Mouse (Mus musculus) right cerebral cortex, postnatal 36 days (tissue): Measurements from ENCODE around the gene Fgfbp3.
A peak's percentile ranks its signal among the peaks of the same experiment; 100 is the strongest.
"Not testable (repeated sequence)": the region's sequence is repeated elsewhere in the genome, so short reads cannot be mapped to it uniquely, and the experiment has no call there.

Source experiments
- DNase-seq, 2 experiments: peaks; one replicate each; pipeline ENCODE4 v3.0.0; 2022; ENCODE audit warnings: low spot score in 2 of 2, mixed read lengths in 1 of 2

Fgfbp3 gene

DNA sequence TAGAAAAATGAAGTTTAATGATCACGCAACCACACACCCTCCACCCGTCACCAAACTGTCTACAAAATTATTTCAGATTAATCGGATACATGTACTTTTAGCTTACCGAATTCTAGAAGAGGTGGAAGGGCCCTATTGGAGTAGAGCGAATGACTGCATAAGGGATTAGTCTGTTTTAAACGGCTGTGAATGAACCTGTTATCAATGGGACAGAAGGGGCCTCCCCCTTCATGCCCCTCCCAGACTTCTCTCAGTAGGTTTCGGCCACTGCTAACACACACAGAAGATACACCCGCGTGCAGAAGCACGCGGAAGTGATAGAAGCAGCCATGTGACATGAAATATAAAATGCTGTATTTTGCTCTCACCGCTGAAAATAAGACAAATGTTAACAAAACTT, at the start of gene Fgfbp3:
Gene Fgfbp3 (minus strand): TSS at position 150 of the 400 bp plus-strand sequence.
- no peak for DNase-seq

DNA sequence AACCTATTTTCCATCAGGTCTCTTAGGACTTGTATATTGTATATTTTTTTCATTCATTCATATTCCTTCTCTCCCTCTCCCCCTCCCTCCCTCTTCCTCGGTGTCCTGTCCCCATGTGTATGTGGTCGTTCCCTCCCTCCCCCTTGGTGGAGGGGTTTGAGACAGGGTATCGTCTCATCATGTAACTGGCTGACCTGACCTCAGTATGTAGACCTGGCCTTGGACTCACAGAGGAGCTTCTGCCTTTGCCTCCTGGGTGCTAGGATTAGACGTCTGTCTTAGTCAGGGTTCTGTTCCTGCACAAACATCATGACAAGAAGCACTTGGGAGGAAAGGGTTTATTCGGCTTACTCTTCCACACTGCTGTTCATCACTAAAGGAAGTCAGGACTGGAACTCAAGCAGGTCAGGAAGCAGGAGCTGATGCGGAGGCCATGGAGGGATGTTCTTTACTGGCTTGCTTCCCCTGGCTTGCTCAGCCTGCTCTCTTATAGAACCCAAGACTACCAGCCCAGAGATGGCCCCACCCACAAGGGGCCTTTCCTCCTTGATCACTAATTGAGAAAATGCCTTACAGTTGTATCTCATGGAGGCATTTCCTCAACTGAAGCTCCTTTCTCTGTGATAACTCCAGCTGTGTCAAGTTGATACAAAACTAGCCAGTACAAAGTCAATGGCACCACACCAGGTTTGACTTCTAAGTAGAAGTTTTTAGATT, 43.3 kb upstream of the Fgfbp3 start:
- DNase-seq, result not testable (repeated sequence)

DNA sequence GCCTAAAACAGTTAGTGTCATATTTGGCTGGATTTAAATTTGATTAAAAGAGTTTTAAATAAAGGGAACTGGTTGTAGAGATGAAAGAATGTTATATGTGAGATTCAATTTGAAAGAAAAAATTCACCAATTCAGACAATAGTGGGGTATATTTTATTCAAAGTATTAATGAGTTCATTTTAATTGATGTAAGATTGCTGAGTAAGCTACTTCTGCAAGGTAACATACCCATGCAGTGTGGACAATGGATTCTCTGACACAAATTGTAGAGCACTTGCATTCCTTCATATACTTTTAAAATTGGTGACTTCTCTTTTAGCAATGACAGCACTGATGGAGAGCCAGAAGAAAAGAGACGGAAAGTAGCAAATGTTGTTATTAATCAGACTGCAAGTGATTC, 41.9 kb upstream of the Fgfbp3 start:
- no peak for DNase-seq

DNA sequence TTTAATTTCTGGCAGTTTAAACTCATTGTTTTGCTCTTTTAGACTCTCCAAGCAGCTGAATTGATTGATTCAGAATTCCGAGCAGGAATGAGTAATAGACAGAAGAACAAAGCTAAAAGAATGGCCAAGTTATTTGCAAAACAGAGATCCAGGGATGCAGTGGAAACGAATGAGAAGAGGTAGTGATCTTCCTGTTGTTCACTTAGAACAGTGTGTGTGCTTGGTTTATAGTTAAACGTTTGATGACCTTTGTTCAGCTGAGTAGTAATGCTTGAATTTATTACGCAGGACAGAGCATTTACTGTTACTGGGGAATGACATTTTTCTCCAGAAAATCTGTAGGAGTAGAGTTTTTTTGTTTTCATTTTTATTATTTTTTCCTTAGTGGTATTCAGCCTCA, 38.9 kb upstream of the Fgfbp3 start:
- DNase-seq, result no peak

DNA sequence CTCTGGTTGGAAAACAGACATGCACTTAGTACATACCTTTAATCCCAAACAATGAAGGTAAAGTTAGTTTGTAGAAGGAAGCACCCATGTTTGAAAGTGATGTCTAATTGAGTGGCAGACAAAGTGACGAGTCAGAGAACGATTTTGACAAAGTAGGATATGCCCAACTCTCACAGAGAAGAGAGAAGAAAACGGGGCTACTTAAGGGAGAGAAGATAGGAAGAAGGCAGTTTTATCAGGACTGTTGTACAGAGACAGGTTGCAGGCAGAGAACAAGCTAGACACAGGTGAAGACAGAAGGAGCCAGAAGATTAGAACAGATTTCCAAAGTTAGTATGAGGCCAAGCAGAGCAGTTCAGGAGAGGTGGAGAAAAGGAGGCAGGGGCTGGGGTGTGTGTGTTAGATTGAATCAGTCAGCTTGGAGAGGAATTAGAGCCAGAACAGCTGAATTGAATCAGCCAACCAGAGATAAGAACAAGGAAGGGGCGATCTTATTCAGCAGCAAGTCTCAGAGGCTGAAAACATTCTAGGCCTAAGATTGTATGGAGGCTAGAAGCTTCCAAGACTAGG, 34.3 kb upstream of the Fgfbp3 start:
- DNase-seq, result no peak

DNA sequence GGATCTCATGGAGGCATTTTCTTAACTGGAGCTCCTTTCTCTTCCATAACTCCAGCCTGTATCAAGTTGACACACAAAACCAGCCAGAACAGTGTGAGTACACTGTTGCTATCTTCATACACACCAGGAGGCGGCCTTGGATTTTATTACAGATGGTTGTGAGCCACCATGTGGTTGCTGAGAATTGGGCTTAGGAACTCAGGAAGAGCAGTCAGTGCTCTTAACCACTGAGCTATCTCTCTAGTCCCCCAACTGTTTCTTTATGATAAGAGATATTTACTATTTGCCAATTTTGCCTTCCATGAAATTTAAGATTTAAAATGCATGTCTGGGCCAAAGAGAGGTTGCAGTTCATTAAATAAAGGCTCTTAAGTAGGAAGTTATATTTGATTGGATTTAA, 20.6 kb upstream of the Fgfbp3 start:
- DNase-seq, result no peak

DNA sequence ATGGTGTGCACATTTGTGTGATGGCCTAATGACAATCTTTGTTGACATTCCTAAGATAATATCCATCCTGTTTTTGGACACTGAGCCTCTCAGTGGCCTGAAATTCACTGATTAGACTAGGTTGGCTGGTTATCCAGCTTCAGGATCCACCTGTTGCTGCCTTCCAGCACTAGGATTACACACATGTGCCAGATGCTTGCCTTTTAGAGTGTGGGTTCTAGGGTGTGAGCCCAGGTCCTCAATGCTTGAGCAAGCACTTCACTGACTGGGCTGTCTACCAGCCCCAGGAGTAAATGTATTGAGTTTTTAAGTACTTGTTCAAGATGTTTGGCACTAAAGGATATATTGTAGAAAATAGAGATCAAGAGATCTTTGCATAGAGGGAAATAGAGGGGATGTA, 18.6 kb upstream of the Fgfbp3 start:
- DNase-seq, result no peak

DNA sequence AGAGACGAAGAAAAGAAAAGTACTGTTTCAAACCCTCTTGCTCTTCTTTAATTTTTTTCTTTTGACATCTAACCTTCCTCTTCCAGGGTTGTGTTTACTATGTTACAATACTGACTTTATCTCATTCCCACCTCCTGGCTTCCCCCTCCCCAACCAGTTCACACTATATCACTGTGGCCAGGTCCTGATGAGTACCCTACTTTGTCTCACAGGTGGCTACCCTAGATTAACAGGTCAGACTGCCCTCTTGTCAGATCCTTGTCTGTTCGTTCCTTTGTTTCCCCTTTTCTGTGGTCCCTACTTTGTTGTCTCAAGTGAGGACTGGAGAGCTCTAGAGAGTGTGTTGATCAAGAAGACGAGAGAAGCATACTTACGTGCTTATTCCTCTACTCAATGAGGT, 16.9 kb upstream of the Fgfbp3 start:
- DNase-seq, result no peak

DNA sequence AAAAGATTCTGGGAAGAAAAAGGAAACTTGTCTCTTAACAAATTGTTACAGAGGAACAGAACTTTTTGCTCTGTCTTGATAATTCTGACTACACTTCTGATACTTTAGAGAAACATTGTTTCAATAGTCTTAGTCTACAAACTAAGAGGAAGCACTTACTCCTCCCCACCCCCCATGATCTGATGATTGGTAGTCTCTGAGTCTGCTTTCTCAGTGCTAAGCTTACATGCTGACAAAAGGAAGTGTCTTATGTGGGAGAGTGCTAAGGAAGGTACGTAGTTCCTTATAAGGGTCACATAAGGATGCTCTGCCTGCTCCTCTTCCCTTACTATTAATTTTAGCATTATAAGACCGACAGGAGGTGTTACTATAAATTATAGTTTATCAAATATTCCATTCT, 13.2 kb upstream of the Fgfbp3 start:
- no peak for DNase-seq

DNA sequence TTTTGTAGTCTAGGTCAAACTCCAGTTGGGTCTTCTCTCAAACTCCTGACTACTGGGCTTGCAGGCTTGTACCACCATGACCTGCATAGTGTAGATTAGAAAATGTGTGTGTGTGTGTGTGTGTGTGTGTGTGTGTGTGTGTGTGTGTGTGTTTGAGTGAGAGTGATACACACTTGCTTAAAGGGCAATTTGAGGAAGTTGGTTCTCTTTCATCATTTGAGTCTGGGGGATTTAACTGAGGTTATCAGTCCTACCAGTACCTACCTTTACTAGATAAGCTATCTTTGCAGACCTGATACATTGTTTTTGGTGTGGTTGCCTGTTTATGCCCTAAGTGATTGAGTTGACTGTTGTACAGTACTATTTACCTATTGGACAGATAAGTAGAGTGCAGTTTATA, 12.7 kb upstream of the Fgfbp3 start:
- DNase-seq, result no peak

DNA sequence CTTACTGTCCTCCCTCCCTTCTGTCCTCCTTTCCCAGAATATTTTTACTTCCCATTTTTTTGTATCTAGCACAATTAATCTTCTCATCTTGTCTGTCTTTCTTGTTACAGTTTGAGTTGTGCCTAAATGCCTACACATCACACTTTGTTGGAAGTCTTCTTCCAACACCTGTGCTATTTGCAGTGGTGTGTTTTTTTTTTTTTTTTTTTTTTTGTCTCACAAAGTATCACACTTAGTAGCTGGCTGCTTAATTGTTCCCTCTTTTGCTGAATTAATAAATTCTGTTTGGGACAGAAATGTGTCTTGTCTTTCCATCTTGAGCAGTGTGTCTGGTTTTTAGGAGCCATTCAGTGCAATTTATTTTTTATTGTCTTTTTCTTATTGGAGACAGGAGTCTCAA, 10.4 kb upstream of the Fgfbp3 start:
- no peak for DNase-seq

DNA sequence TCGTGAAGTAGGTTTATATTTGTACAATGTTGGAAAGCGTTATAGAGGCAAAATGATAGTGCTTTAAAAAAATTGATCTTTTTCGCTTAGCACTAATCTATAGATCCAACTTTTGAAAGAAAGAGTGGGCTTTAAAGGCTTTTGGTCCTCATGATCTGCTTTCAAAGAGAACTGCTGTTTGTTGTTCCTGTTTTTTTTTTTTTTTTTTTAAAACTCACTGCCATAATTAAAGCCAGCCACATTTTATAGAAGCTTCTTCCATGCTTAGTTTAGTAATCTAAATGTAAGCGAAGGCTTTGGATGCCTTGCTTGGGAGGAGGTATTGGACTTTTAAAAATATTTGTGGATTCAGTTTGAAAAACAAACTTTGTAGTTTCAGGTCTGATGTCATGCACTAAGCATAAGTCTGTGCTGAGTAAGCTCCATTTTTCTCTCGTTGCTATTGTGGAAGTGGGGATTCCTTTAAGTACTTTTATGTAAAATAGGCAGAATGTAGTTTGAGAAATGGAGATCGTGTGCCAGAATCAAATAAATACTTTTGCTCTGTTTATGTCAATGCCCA, 8.5 kb upstream of the Fgfbp3 start:
- DNase-seq, result no peak

DNA sequence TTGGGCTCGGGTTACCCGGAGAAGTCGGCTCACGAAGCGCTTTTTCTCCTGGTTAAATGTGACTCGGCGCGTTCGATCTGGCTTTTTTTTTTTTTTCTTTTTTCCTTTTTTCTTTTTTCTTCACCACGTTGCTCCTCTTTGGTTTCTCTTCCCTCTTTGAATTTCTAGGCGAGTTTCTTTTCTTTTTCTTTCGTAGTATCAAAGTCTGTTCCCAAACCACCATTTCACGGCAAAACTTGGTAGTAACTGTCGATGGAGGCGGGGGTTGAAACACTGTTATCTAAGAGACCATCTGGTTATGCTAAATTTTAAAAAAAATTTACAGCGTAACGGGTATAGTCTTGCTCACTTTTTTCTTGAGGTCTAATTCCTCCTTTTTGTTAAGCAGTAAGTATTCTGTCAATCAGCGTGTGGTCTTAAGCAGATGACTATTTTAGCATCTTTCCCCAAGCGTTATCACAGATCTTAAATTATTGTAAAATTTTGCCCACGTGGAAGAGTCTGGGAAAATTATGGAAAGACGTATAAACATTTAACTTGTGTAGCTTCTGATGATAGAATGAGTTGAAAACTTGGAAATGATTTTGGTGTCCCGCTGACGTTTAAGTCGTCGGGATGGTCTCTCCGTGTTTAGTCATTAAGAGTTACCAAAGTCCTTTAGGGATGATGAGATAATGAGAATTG, 7.3 kb upstream of the Fgfbp3 start:
- DNase-seq, result no peak

DNA sequence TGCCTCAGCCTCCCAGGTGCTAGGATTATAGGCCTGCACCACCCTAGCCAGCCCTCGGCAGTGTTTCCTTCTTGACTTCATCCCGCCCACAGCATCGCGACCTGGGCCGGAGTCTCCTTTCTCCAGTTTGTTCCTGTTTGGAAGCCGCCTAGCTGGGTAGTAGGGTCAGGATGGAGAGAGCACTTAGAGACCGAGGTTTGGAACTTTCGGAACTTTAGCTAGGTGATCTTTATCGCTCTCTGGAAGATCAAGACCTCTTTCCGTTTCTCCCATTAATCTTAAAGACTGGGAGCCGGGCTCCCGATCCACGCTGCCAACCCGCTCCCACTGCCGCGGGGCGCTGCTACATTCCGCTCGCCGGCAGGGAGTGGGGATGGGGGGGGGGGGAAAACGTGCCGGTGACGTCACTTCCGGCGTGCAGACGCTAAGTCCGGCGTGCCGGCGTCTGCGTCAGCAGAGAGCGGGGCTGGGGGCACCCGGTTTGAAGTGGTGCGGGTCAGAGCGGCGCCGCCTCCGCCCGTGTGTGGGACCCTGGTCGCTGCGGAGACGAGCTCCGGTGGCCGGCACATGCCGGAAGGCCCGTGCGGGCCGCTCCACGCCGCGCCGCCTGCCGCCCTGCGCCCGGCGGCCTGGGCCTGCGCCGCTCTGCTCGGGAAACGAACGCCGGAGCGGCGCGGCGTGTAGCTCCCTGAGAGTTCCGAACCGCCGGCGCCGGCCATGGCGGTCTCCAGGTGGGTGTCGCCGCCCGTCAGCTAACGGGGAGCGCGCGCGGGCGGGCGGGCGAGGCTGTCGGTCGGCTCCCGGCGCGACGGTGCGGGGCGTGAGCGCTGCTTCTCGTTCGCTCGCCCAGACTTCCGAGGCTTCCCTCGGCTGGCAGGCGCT, 6.5 kb upstream of the Fgfbp3 start, which contains the start of gene Btaf1:
Gene Btaf1 (plus strand): TSS at position 409 of the 882 bp plus-strand sequence.
- DNase-seq, result peak; percentile 76

DNA sequence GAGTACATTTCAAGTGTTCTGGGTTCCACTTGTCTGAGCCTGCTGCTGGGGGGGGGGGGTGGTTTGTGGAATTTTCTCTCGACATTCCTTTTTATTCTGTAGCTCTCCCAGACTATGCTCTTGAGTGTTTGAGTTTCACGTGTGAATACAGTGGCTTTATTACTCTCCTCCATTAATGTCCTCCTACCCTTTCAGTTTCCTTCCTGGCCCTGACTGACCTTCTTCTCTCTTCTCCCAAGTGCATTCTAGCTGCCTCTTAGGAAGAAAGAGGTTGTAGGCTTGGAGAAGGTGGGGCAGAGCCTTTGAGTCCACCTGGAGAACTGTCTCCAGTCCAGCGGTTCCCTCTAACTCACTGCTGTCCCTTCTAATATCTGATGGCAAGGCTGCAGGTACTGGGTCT, 3.5 kb upstream of the Fgfbp3 start:
- DNase-seq, result no peak

DNA sequence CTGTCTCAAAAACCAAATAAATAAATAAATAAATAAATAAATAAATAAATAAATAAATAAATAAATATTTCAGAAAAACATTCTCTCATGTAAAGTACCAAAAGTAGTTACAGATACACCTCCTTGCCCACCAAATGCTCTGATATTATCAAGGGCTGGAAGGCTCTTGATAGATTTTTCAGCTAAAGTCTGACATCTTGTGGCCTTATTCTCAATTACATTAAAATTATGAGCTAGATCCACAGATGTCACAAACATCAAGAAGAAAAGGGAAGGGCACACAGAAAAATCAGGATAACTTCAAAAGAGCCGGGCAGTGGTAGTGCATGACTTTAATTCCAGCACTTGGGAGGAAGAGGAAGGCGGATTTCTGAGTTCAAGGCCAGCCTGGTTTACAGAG, 2.6 kb upstream of the Fgfbp3 start:
- no peak for DNase-seq

DNA sequence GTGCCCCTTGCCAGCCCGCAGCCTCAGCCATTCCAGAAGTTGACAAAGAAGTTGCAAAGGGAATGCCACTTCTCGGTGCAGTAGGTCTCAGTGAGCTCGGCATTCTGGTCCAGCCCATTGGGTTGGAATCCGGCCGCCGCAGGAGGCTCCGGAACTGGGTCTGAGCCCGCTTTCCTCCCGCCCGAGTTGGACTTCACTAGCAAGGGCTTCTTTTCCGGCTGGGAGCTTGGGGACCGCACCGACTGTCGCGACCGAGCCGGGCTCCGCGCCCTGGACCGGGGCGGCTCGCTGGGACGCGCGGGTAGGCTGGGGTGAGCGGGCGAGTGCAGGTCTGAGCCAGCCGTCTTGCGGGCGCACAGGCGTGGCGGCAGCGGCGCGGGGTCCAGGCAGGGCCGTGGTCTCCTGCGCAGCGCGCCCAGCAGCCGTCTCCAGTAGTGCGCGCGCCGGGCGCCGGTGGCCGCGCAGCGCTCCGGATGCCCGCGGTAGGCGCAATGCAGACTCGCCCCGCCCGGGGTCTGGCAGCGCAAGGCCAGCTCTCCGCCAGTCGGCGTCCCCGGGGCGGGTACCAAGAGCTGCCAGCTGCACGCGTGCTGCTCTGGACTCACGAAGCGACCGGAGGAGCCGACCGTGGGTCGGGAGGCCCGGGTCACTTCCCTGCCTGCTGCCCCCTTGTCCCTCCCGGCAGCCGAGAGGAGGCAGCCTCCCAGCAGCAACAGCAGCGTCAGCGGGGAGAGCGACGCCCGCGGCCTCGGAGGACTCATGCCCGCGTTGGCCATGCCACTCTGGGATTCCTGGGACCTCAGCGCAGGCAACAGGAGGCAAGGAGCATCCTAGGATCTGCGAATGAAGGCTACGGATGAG, 744 bp downstream of the Fgfbp3 start:
- DNase-seq, result peak; percentile 68 to 77

DNA sequence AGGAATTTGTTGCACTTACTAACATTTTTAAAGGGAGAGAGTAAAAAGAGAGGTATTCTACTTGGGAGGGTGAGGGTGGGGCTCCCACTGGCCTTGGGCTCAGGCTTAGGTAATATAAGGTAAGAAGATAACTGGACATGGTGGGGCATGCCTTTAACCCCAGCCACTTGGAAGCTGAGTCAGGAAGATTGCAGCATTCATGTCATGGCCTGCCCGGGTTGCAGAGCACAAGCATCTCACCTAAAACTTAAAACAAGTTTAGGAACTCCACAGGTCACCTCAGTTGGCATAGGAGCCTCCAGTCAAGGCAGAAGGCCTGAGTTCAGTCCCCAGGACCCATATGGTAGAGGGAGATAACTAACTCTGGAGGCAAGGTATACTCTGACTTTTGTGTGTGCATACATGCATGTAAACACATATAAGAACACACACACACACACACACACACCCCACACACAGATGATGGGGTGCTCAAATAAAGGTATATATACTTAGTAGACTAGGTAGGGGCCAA, 2.5 kb downstream of the Fgfbp3 start:
- DNase-seq, result no peak

DNA sequence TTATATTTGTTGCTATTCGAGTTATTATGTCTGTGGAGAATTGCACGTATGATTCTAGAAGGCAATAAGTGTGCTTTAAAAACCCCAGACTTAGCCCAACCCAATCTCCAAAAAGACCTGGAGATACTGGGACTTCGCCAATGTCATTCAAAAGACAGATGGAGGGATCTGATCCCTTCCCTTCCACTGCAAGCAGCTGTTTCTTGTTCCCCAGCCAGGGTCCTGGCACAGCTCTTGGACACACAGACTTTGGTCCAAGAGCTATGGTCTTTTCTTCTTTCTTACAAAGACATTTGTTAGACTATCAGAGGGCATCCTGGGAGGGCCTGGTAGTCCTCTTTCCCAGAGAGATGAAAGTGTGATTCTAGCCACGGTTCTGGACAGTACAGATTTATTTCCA, 3.2 kb downstream of the Fgfbp3 start:
- no peak for DNase-seq

DNA sequence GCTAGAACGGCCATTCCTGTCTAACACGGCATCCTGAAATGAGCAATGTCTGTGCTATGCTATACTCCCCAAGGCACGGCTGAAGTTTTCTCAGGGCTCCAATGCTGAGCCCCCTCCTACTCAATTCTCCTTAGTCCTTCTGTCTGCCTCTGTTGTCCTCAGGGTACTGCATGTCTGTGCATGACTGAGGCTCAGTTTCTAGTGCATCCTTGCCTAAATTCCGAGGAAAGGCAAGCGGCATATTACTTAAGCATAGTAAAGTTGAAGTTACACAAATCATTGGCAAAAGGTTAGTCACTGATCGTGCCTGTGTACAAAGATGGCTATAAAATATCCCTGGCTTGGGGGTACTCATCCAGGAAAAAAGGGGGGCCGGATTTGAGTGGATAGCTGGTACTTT, 6.4 kb downstream of the Fgfbp3 start:
- DNase-seq, result no peak
